Mouse (Mus musculus) gastrocnemius, postnatal 14 days (tissue): ENCODE data around the gene Cltc. TPM values are rescaled to one million over a fixed set of nuclear protein-coding genes. Genes with fewer than 3 reads are reported as not detected.
A peak's percentile ranks its signal among the peaks of the same experiment; 100 is the strongest.
"Not testable (repeated sequence)": the region's sequence is repeated elsewhere in the genome, so short reads cannot be mapped to it uniquely, and the experiment has no call there.

Experiments
- DNase-seq: peaks from one replicate; pipeline ENCODE4 v3.0.0; 2021; ENCODE audit warnings: mixed read lengths
- intact Hi-C: fragments of 180-260 bp; cut with DNase I; formaldehyde crosslinking; loops from one replicate; pipeline ENCODE4 v1.15.1; 2025; ENCODE audit warnings: low total_unique reads
- long read RNA-seq, 2 experiments: library from polyadenylated mRNA; stranded (forward); transcript quantifications; one replicate each; pipeline ENCODE4 v2.0.0; 2021
- total RNA-seq, 2 experiments: library from RNA; stranded (reverse); gene quantifications; 2 replicates each; pipeline ENCODE4 v1.2.3; 2021

The Cltc gene
- 100 to 1,000 TPM; 118 to 122 TPM for total RNA-seq
- long read RNA-seq, experiment 1, full-length matches to known transcripts: 6 of 24 reads
- long read RNA-seq, experiment 1, partial matches to known transcripts: 3 of 24 reads
- long read RNA-seq, experiment 1, other reads (novel, unspliced or antisense): 15 of 24 reads
- long read RNA-seq, experiment 2, full-length matches to known transcripts: 9 of 48 reads
- long read RNA-seq, experiment 2, partial matches to known transcripts: 13 of 48 reads
- long read RNA-seq, experiment 2, other reads (novel, unspliced or antisense): 26 of 48 reads

GRCm38 (mm10) chr11:86757480-86758371 is at the start of gene Cltc:
Gene Cltc, minus strand, starts transcription at chr11:86757565.
- peak; percentile 97 for DNase-seq
- intact Hi-C loops: no loop called here

DNA sequence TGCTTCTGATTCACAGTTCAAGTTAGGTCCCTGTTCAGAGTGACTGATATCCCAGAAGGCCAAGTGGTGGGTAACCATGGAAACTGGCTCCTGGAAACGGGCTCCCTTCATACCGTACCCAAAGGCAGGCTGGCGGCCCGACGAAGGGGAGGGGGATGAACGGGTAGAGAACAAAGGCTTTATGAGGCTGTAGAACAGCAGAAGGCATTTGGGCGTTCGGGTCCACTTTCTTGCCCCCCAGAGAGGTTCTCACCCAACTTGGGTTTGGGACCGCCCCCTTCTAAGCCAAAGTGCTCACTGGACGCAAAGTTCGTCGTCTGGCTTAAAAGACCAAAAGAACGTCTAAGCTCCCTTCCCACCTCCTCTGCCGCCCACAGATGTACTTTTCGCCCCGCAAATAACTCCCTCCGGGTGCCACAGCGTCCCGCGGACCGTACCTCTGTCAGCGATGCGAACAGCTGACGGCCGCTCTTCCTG is 49.7 kb upstream of the Cltc start:
- intact Hi-C loops: no loop called here
- no peak for DNase-seq

DNA sequence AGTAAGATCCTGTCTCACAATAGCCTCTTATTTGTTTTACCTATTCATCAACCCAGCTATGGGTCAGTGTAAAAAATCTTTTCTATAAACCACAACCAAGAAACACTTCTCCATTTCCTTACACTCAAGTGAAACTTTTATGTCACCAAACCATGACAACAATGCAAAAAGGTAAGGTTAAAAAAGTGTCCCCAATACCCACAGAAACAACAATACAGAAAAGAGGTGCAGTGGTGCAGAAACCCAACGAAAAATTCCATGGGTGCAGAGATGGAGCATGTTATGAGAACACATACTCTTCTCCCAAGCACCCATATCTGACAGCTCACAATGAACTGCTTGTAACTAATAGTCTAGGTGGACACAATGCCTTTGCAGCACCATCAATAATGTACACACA is 36.8 kb upstream of the Cltc start:
- intact Hi-C loops: no loop called here
- no peak for DNase-seq

- intact Hi-C loops, DNase-seq: not testable (repeated sequence)
Observed at GRCm38 (mm10) chr11:86787436-86787835, 30.1 kb upstream of the Cltc start.

- intact Hi-C loops: no loop called here
- DNase-seq: no peak
Observed at GRCm38 (mm10) chr11:86785767-86786166, 28.4 kb upstream of the Cltc start.

DNA sequence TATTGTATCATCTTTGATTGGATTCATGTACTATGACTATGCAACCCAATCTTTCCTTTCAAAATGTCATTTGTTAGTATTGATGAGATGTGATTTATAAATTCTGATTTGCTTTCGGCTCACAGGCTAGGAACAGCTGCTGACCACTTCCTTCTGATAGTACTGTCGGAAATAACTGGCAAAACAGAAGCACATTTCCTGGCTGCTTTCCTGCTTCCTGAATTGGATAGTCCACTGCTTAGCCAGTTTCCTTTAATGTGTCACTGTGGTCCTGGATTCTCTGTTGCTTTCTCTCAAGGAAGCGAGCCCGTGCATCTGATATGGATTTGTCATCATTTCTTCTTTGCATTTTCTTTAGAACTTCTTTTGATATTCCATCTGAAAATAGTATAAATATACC is 12.5 kb upstream of the Cltc start:
- no peak for DNase-seq
- intact Hi-C loops: no loop called here

DNA sequence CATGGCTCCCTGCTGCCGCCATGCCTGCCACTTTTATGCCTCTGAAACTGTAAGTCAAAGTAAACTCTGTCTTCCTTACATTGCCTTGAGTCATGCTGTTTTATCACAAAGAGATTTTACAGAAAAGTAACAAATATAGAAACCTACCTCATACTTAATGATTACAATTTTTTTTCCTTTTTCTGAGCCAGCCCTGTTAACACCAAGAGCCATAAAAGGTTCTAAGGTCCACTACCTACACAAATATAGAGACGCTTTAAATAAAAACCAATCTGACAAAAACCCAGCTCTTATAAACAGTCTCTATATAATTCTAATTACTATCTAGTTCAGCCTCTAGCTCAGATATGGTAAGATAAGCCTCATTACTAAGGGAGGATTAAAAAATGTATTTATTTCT is 7.1 kb upstream of the Cltc start:
- intact Hi-C loops: no loop called here
- DNase-seq: no peak

DNA sequence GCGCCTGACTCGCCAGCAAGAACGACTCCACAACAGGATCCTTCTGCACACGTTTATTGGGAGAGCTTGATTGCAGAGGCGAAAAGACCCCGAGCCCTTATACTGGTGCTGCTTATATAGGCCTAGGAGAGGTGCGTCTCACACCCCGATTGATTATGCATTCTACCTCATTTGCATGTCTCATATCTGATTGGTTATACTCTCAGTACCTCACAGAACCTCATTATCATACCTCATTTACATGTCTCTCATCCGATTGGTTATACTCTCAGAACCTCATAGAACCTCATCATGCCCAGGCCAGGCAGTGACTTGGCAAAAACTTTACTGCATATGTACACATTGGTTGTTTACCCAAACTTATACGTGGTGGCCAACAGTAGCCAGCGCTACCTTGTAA is 5.8 kb upstream of the Cltc start:
- DNase-seq, intact Hi-C loops: not testable (repeated sequence)

DNA sequence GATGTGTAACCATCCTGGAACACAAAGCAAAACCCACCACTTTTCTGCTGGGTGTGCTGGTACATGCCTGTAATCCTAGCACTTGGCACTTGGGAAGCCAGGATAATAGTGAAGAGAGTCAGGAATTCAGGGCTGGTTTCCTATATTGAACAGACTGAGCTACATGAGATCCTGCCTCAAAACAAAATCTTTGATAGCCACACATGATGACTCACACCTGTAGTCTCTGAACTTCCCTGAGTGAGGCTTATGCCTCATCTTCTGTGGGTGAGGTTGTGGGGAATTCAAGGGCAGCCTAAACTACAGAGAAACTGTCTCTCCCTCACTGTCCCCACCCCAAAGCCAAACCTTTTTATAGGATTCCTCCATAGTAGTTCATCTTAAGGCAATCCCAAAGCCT is 3.0 kb upstream of the Cltc start:
- intact Hi-C loops: no loop called here
- no peak for DNase-seq

DNA sequence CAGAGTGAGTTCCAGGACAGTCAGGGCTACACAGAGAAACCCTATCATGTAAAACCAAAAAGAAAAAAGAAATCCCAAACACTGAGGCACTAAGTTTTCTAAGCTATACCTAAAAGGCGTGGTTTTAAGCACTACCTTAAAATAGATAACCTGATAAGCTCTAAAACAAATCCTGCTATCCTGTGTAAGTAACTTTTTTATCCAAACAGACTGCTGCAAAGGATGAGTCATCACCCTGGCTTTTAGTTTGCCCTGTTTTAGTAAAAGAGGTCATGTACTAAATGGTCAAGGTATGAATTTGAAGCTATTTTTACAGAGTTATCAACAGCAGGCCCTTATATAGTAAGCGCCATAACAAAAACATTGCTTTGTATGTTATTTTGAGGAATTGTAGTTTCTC is 2.5 kb upstream of the Cltc start:
- DNase-seq: no peak
- intact Hi-C loops: no loop called here

DNA sequence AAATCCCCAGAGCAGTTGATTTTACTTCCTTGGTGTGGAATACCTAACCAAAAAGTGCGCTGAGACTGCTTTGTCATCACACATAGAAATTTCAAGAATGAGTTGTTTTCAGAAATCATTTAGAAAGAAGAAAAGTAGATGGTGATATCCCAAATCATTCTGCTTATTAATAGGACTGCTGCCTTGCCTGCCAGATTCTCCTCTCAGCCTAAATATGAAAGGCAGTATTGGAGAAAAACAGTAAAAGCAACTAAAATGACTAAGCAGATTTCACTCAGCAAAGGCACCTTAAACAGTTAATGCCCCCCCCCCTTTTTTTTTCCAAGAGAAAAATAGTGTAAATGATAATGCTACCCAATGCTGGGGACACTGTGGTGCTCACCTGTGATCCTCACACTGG is 1.9 kb upstream of the Cltc start:
- DNase-seq: no peak
- intact Hi-C loops: no loop called here

- DNase-seq: no peak
- intact Hi-C loops: no loop called here
Observed at GRCm38 (mm10) chr11:86758559-86758958, 1.2 kb upstream of the Cltc start.

DNA sequence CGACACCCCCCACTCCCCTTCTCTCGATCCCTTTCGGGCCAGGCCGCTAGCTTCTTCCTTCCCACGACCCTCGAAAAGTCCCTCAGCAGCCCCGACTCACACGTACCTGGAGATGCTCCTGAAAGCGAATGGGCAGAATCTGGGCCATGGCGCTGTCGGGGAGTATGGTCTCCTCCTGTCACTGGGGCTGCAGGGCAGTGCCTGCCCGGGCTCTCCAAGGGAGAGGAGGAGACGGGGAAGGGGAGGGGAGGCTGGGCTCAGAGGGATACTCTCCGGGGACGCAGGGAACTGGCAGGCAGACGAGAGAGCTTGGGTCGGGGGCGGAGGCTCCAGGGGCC is 254 bp downstream of the Cltc start:
- intact Hi-C loops: no loop called here
- no peak for DNase-seq

DNA sequence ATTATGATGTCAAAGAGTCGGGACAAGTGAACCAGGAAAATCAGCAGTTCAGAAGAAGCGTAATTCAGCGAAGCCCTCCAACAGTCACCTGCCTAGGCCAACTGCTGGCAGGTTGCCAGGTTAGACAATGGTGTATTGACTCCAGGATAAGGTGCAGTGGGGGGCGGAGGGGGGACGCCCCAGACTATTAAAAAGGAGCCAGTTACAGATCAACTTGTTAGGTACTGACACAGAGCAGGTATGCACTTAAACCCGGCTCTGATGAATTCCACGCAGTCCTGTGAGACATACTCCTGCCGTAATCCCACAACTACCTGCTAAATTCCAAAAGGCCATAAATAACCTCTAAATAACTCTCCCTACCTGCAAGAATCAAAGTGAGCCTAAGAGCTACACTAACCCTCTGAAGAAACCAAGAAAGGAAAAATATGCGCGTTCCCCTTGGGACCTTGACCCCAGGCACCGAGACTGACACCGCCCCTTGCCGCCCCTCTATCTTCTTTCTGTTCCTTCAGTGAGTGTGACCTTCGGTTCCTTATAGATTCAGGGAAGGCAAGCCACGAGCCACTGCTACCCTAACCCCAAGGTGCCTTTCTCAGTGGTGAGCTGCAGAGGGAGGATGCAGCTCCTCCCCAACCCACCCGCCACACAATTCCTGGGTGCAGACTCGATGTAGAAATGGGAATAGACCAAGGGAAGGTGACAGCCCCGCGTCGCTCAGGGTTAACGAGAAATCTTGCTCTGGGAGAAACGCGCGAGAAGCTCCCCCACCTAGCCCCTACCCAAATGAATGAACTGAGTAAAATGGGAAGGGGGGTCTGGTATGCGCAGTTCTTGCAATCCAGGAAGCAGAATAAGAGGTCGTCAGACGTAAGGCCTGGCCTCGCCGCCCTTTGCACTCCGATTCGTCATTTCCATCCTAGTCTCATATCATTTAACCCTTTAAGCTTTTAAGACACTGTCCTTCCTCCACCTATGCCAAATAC is 916 bp downstream of the Cltc start:
- DNase-seq: peak; percentile 32
- intact Hi-C loops: no loop called here

- intact Hi-C loops: no loop called here
- DNase-seq: no peak
Observed at GRCm38 (mm10) chr11:86752404-86752803, 5.0 kb downstream of the Cltc start.

DNA sequence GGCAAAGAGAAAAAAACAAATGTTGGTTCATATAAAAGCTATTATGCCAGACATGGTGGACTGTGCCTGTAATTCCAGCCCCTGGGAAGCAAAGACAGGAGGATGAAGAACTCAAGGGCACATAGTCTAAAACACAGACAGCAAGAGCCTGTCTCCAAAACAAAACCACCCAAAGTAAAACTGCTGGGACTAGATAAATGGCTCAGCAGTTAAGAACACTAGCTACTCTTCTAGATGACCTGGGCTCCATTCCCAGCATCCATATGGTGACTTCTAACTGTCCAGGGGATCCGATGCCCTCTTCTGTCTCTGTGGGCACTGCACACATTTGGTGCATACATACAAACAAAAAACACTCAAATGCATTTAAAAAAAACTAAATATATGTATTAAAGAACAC is 6.4 kb downstream of the Cltc start:
- no peak for DNase-seq
- intact Hi-C loops: no loop called here

GRCm38 (mm10) chr11:86749776-86750423 is 7.5 kb downstream of the Cltc start:
- DNase-seq: no peak
- intact Hi-C loops: no loop called here

DNA sequence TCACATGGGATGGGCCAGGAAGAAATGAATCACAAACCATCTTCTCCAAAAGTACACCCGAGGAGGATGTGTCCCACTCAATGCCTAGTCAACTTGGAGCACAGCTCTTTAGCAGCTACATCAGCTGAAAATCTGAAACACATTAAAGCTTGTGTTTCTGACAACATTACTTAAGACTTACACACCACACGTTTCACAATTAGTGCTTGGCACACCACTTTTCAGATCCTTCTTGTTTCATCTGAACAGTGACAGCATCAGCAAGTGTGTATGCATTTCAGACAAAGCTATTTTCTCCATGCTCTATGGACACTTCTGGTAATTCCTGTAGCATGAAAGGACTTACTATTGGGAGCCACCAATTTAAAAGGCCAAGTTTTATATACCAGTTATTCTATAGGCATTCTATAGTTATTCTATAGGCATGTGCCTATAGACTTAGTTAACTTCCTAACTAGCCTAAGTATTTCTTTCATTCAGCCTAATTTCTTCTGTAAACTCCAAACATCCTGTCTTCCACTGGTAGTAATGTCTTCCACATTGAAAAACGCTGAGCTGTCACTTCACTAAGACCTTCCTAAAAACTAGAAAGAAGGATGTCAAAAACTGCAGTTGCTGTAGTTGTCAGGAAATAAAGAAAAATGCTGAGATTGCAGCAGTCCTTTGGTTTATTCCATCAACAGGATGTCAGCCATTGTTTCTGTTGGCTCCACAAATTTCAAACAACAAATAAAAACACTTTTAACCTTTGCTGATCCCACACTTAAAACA is 11.5 kb downstream of the Cltc start:
- DNase-seq: no peak
- intact Hi-C loops: no loop called here

GRCm38 (mm10) chr11:86742605-86743004 is 14.8 kb downstream of the Cltc start:
- DNase-seq: no peak
- intact Hi-C loops: no loop called here
